Mouse (Mus musculus) lung, adult 2 months (tissue): ENCODE measurements around the gene Coa7. TPM values are rescaled to one million over a fixed set of nuclear protein-coding genes. Genes with fewer than 3 reads are reported as not detected.

Experiments used
- DNase-seq: peaks from one replicate; pipeline ENCODE4 v3.0.0; 2022
- H3K4me1 ChIP-seq: fragments of 200-500 bp; 2 replicates; pipeline ENCODE4 v1.6.1; 2011; ENCODE audit warnings: low read length; ENCODE audit not compliant: control insufficient read depth, insufficient read depth
- H3K4me3 ChIP-seq: fragments of 200-500 bp; replicated peaks from 2 replicates; pipeline ENCODE3; 2011; ENCODE audit warnings: low read depth, mild to moderate bottlenecking, control low read depth, low read length; ENCODE audit errors: extremely low read depth
- CTCF ChIP-seq: fragments of 200-500 bp; IDR thresholded peaks from 2 replicates; pipeline ENCODE4 v1.5.1; 2011; ENCODE audit warnings: mild to moderate bottlenecking, low read length, control low read depth; ENCODE audit not compliant: insufficient read depth
- POLR2A ChIP-seq: fragments of 200-500 bp; IDR thresholded peaks from 2 replicates; pipeline ENCODE4 v1.6.1; 2011; ENCODE audit warnings: low read depth, mild to moderate bottlenecking, control low read depth, low read length, borderline replicate concordance; ENCODE audit errors: extremely low read depth
- WGBS: fragments of 180-500 bp; shearing (Covaris S2); methylation state at CpG from one replicate; pipeline ENCODE4 v1.1.7; 2018; 5-methylcytosine and 5-hydroxymethylcytosine counted together
- polyA plus RNA-seq: library from polyadenylated mRNA; depleted of rRNA; stranded (reverse); fragments of >200 nt; gene quantifications from 2 replicates; pipeline ENCODE4 v1.2.3, GENCODE M21; 2012; rRNA removed

Gene Coa7
- polyA plus RNA-seq, 1 experiment: 5.2 TPM

DNA sequence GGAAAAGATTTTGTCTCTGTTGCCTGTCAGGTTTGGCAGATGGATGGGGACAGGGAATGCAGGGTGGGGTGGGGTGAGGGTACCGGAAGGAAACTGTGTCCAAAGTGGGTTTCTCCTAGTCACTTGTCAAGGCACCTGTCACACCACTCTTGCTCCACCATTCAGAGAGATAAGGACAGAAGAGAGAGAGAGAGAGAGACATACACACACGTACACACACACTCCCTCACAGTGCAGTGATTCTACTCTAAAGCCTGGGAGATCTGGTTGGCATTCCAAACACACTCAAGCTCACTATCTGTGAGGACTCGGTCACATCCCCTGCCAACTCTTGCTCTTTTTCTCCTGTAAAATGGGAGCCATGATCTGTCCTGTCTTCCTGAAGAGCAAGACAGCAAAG, 44.2 kb downstream of the Coa7 start:
- DNase-seq: no peak
- Histone ChIP-seq H3K4me1 (no peaks in the 10 kb centered on the region), H3K4me3 (no peak overlapping the region)
- TF ChIP-seq POLR2A: no peak
- TF ChIP-seq CTCF: no peak
- WGBS: 48% methylated on average over 3 of the region's 3 CpGs

DNA sequence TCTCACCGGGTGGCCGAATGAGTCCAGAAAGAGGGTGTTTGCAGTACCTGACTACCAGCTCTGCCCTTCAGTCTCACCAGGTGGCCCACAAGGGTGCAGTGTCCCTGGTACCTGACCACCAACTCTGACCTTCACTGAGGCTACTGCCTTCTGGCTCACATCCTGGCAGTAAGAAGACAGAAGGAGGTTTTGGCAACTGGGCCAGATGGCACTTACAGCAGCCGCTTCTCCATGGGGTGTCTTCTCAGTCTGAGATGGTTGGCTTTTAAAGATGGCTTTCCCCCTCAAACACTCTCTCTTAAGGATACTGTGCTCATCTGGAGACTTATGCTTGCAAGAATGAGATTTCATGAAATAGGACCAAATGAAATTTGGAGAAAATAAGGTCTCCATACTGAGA, 51.5 kb downstream of the Coa7 start:
- 82% methylated on average over 3 of the region's 3 CpGs for WGBS
- no peak for TF ChIP-seq CTCF
- TF ChIP-seq POLR2A: no peak
- Histone ChIP-seq H3K4me1 (no peaks in the 10 kb centered on the region), H3K4me3 (no peak overlapping the region)
- DNase-seq: no peak

DNA sequence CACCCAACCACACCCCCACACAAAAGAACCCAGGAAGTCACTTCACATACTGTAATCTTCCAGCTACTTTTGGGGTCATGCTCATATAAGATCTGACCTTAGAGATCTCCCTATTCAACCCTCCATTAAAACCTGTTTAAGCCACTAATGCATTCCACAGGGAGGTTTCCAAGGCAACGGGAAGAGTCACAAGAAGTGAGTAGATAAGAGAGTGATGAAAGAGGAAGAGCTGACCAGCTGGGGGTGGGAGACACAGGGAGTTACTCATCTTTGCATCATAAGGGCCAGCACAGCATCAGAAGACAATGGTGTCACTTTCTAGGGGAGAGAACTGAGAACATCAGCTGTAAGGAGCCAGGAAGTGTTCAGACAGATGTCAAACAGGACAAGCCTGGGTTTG, 52.2 kb downstream of the Coa7 start:
- Histone ChIP-seq H3K4me1 (no peaks in the 10 kb centered on the region), H3K4me3 (no peak overlapping the region)
- WGBS: 10% methylated on average over 1 of the region's 1 CpGs
- no peak for TF ChIP-seq CTCF
- no peak for DNase-seq

DNA sequence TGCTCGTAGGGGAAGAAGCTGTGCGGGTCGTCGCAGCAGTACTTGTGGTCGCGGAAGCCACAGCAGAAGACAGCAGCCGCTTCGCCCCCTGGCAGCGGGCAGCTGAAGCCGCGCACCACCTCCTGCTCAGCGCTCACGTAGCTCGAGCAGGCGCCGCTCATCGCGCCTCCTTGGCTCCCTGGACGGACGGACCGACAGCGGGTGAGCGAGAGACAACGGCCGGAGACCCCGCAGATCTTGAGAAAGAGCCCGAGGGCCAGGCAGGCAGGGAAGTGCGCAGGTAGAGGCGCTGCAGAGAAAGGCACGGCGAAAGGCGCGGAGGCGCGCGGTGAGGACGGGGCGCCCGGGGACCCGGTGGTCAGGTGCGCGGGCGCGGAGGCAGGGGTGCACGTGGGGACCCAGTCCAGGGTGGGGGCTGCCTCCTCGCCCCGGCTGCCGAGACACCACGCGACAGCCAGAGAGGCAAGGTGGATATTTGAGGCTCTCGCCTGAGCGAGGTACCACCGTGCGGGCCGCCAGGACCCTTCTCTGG, 55.3 kb downstream of the Coa7 start, which contains the start of gene Shisal2a:
Gene Shisal2a (minus strand): TSS at position 167 of the 532 bp plus-strand sequence.
- Histone ChIP-seq H3K4me1 (no peaks in the 10 kb centered on the region), H3K4me3 (no peak within 1 kb of the TSS)
- TF ChIP-seq CTCF (no peak), POLR2A (no peak)
- no peak for DNase-seq
- 5% methylated on average over 55 of the region's 55 CpGs for WGBS

DNA sequence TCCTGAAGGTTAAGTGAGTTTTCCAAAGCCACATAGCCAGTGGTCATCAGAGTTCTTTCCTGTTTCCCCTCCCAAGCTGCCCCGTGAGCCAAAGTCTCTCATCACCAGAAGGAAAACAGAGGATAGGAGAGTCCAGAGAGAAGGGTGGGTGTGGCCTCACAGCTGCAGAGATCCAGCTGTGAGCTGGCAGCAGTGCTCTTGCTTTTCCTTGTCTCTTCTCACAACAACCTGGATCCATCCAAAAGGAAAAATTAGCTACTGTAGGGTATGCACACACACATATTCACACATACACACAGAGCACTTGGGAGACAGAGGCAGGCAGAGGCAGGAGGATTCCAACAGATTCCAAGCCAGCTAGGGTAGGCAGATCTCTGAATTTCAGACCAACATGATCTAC, 58.1 kb downstream of the Coa7 start:
- DNase-seq: no peak
- TF ChIP-seq CTCF: no peak
- TF ChIP-seq POLR2A: no peak
- no peak overlapping the region for H3K4me3 ChIP-seq
- WGBS: 18% methylated on average over 1 of the region's 1 CpGs
- no peaks in the 10 kb centered on the region for H3K4me1 ChIP-seq

DNA sequence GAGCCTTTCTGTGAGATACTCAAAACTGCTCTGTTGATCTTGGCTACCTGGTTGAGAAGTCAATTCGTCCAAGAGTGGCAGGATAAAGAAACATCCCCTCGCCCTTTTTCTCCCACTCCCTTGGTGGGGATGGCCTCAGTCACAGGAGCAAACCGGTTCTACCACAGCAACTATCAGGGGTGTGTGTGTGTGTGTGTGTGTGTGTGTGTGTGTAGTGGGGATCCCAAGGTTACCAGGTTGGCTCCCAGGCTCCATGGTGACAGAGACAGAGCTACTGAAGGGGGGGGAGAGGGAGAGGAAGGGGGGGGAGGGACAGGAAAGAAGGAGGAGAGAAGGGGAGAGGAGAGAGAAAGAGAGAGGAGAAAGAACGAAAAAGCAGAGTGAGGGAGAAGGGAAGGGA, 59.2 kb downstream of the Coa7 start:
- Histone ChIP-seq H3K4me3 (no peak overlapping the region), H3K4me1 (no peaks in the 10 kb centered on the region)
- no peak for DNase-seq
- 41% methylated on average over 4 of the region's 4 CpGs for WGBS
- no peak for TF ChIP-seq CTCF
- TF ChIP-seq POLR2A: no peak

DNA sequence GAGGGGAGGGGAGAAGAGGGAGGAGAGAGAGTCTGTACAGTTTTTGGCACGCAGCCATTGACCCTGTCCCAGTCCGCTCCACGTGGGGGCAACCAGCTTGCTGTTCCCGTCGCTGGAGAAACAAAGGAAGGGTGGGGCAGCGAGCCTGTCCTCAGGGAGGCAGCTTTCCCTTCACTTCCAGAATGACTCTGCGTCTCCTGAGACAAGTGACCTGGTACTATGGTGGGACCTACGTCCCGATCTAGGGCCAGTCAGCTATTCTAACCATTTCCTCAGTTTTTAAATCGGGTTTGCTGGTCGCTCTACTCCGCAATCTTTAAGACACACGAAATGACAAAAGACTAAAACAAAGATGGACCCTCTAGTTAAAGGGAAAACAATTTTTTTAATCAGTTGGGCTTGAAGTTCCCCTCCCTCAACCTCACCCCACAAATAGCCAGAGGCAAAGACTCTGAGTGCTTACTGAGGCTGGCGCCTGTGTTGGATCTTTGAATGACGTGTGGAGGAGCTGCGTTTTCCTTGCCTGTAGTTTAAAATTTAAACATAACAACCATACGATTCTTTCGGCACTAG, 59.8 kb downstream of the Coa7 start:
- Histone ChIP-seq H3K4me1 (no peaks in the 10 kb centered on the region), H3K4me3 (peak overlapping the region; percentile 38)
- WGBS: 2% methylated on average over 18 of the region's 18 CpGs
- peak; percentile 52 for DNase-seq
- TF ChIP-seq POLR2A (peak; percentile 76; the same call in 1 of the 2 replicates), CTCF (0 out of 2 replicates have a peak, but pooled peaks have one; percentile 0)

DNA sequence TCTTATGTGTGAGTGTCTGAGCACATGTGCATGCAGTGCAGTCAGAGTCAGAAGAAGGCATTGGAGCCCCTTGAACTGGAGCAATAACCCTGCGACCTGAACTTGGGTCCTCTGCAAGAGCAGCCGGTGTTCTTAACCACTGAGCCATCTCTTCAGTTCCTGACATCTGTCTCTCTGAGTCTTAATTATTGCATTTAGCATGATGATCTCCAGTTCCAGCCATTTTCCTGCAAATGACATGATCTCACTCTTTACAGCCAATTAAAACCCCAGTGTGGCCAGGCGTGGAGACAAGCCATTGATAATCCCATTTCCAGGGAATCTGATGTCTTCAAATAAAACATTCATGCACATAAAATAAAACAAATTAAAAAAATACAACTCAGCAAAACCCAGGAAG, 60.8 kb downstream of the Coa7 start:
- DNase-seq: no peak
- TF ChIP-seq POLR2A (no peak), CTCF (no peak)
- no peaks in the 10 kb centered on the region for H3K4me1 ChIP-seq
- no peak overlapping the region for H3K4me3 ChIP-seq
- 91% methylated on average over 3 of the region's 3 CpGs for WGBS

DNA sequence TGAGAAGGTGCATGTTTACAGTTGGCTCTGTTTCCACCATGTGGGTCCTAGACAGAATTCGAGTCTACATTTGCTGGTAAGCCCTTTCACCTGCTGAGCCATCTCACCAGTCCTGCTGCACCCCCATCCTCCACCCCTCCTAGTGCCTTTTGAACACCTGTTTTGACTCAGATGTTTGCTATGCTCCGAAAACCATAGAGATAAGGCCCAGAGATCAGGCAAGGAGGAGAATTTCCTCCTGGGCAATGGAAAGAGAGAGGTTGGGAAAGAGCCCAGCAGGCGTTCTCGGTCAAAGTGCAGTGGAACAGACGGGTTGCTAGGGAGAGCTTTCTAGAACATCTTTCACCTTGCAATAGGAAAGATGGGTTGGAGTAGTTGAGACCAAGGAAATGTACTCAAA, 63.2 kb downstream of the Coa7 start:
- no peak for DNase-seq
- 62% methylated on average over 5 of the region's 5 CpGs for WGBS
- TF ChIP-seq CTCF (no peak), POLR2A (no peak)
- Histone ChIP-seq H3K4me1 (no peaks in the 10 kb centered on the region), H3K4me3 (no peak overlapping the region)

Other genes starting within 250 kb of the Coa7 start
- 56.1 and 59.8 TPM in 2 replicates for gene Podn, start 231.7 kb upstream of the Coa7 start, polyA plus RNA-seq
- 122 and 185 TPM in 2 replicates for gene Scp2, start 183.1 kb upstream of the Coa7 start, polyA plus RNA-seq
- gene Echdc2, start 162.7 kb upstream of the Coa7 start, polyA plus RNA-seq: 53.7 and 67.0 TPM in 2 replicates
- gene Zyg11a, start 110.1 kb upstream of the Coa7 start, polyA plus RNA-seq: 0.05 and 0.19 TPM in 2 replicates
- gene Zyg11b, start 27.0 kb upstream of the Coa7 start, polyA plus RNA-seq: 6.2 and 8.7 TPM in 2 replicates
- gene Shisal2a, start 55.2 kb downstream of the Coa7 start, polyA plus RNA-seq: 0.95 and 2.8 TPM in 2 replicates
- 26.3 and 26.5 TPM in 2 replicates for gene Gpx7, start 78.8 kb downstream of the Coa7 start, polyA plus RNA-seq
- gene Tut4, start 131.3 kb downstream of the Coa7 start, polyA plus RNA-seq: 31.3 and 35.0 TPM in 2 replicates